Mouse (Mus musculus) myocyte (in vitro differentiated cells): ENCODE data around the gene Zfp687. TPM values are rescaled to one million over a fixed set of nuclear protein-coding genes. Genes with fewer than 3 reads are reported as not detected.
"Not testable (repeated sequence)": the region's sequence is repeated elsewhere in the genome, so short reads cannot be mapped to it uniquely, and the experiment has no call there.

Experiments used
- H3K27me3 ChIP-seq: one replicate; pipeline ENCODE4 v1.6.1; 2011; ENCODE audit not compliant: control insufficient read depth, insufficient read depth, insufficient read length
- H3K36me3 ChIP-seq: one replicate; pipeline ENCODE4 v1.6.1; 2011; ENCODE audit not compliant: control insufficient read depth, insufficient read depth
- H3K4me2 ChIP-seq: one replicate; pipeline ENCODE4 v1.6.1; 2011; ENCODE audit warnings: low read depth, control low read depth
- H3K4me3 ChIP-seq: one replicate; pipeline ENCODE4 v1.5.1; 2011; ENCODE audit warnings: mild to moderate bottlenecking, control low read depth, moderate library complexity
- H3K79me2 ChIP-seq: one replicate; pipeline ENCODE4 v1.6.1; 2011; ENCODE audit not compliant: control insufficient read depth, insufficient read depth
- H3ac ChIP-seq: one replicate; pipeline ENCODE4 v1.6.1; 2011; ENCODE audit not compliant: control insufficient read depth, insufficient read length
- CEBPB ChIP-seq: IDR thresholded peaks from 2 replicates; pipeline ENCODE4 v1.6.1; 2011; ENCODE audit warnings: mild to moderate bottlenecking, moderate library complexity; ENCODE audit not compliant: poor library complexity, insufficient read depth, severe bottlenecking
- E2F4 ChIP-seq: IDR thresholded peaks from one replicate; pipeline ENCODE4 v1.6.1; 2011; ENCODE audit warnings: mild to moderate bottlenecking, control low read depth, moderate library complexity; ENCODE audit not compliant: insufficient read depth
- MAX ChIP-seq: IDR thresholded peaks from one replicate; pipeline ENCODE4 v1.6.1; 2011; ENCODE audit warnings: low read depth, mild to moderate bottlenecking, control low read depth
- MYOD1 ChIP-seq, 3 experiments: IDR thresholded peaks; one replicate each; pipeline ENCODE4 v1.6.1; 2011; ENCODE audit warnings: control low read depth in 2 of 3, low read depth in 2 of 3, mild to moderate bottlenecking in 2 of 3, moderate library complexity in 1 of 3; ENCODE audit not compliant: insufficient read length in 2 of 3, control insufficient read depth in 1 of 3
- MYOG ChIP-seq, 3 experiments: IDR thresholded peaks; one replicate each; pipeline ENCODE4 v1.6.1; 2011; ENCODE audit warnings: control low read depth in 2 of 3, low read depth in 2 of 3, mild to moderate bottlenecking in 2 of 3; ENCODE audit not compliant: insufficient read length in 2 of 3, control insufficient read depth in 1 of 3, insufficient read depth in 1 of 3
- POLR2A ChIP-seq: IDR thresholded peaks from one replicate; pipeline ENCODE4 v1.6.1; 2011; ENCODE audit warnings: low read depth, mild to moderate bottlenecking, control low read depth, moderate library complexity; ENCODE audit not compliant: insufficient read length
- POLR2AphosphoS2 ChIP-seq: IDR thresholded peaks from one replicate; pipeline ENCODE4 v1.6.1; 2011; ENCODE audit warnings: low read depth, control low read depth; ENCODE audit not compliant: insufficient read length
- REST ChIP-seq: IDR thresholded peaks from one replicate; pipeline ENCODE4 v1.6.1; 2011; ENCODE audit warnings: mild to moderate bottlenecking, control low read depth, moderate library complexity; ENCODE audit not compliant: insufficient read depth, insufficient read length
- SRF ChIP-seq: IDR thresholded peaks from one replicate; pipeline ENCODE4 v1.6.1; 2011; ENCODE audit warnings: low read depth; ENCODE audit not compliant: control insufficient read depth, insufficient read length
- TCF12 ChIP-seq: IDR thresholded peaks from one replicate; pipeline ENCODE4 v1.6.1; 2011; ENCODE audit warnings: mild to moderate bottlenecking, control low read depth; ENCODE audit not compliant: poor library complexity, insufficient read depth, severe bottlenecking
- TCF3 ChIP-seq: IDR thresholded peaks from one replicate; pipeline ENCODE4 v1.6.1; 2011; ENCODE audit warnings: low read depth, control low read depth; ENCODE audit not compliant: insufficient read length
- USF1 ChIP-seq: IDR thresholded peaks from one replicate; pipeline ENCODE4 v1.6.1; 2011; ENCODE audit warnings: low read depth, mild to moderate bottlenecking, control low read depth, moderate library complexity
- polyA plus RNA-seq: library from polyadenylated mRNA; unstranded; fragments of >200 nt; fragmentation: generic; extraction: Trizol; gene quantifications from one replicate; pipeline ENCODE4 v1.2.1, GENCODE M21; 2012; ENCODE audit warnings: missing spikeins

Zfp687 gene
- polyA plus RNA-seq, 1 experiment: 11.5 TPM

- Histone ChIP-seq H3K4me2 (no peak overlapping the region), H3K36me3 (peaks cover 17% of the 10 kb centered on the region), H3K27me3 (no peaks in the 10 kb centered on the region), H3ac (no peak overlapping the region), H3K4me3 (no peak overlapping the region), H3K79me2 (no peaks in the 10 kb centered on the region)
- TF ChIP-seq CEBPB: no peak
- no peak for TF ChIP-seq USF1
- TF ChIP-seq TCF3: no peak
- no peak for TF ChIP-seq SRF
- TF ChIP-seq POLR2A: no peak
- TF ChIP-seq MYOD1 (IDR thresholded peaks at IDR 0.05; ENCODE audit: control insufficient read depth in 1 of 3, insufficient read length in 2 of 3, low read depth in 2 of 3): no peak
- TF ChIP-seq E2F4: no peak
- TF ChIP-seq MAX: no peak
- TF ChIP-seq MYOG (IDR thresholded peaks at IDR 0.05; ENCODE audit: control insufficient read depth in 1 of 3, insufficient read depth in 1 of 3, insufficient read length in 2 of 3, low read depth in 2 of 3): no peak
- TF ChIP-seq TCF12: no peak
- TF ChIP-seq POLR2AphosphoS2: no peak
These were observed 13.4 kb upstream of the Zfp687 start for GRCm38 (mm10) chr3:95028603-95029002.

DNA sequence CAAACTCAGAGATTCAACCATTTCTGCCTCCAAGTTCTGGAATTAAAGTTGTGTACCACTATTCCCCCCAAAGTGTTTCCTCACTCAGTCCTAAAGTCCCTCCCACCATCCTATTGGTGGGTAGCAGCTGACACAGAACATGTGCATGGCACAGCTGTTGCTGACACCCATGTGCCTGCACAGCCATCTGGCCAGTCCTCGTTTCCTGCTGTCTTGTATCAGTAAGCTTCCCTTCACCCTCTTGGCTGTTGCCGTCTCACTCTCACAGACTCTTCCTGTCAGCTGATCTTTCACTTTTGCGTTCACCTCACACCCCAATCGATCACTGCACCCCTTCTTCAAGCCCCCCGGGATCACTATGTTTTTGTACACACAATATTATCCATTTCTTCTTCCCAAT is 12.5 kb upstream of the Zfp687 start:
- Histone ChIP-seq H3K4me3 (no peak overlapping the region), H3ac (no peak overlapping the region)
- TF ChIP-seq USF1 (peak; percentile 1), POLR2A (peak; percentile 44), TCF12 (peak; percentile 91), REST (no peak), TCF3 (peak; percentile 98), E2F4 (no peak), MYOG (IDR thresholded peaks at IDR 0.05; ENCODE audit: control insufficient read depth in 1 of 3, insufficient read depth in 1 of 3, insufficient read length in 2 of 3, low read depth in 2 of 3) (peak; percentile 97 to 100 (median 99)), POLR2AphosphoS2 (peak; percentile 93), MYOD1 (IDR thresholded peaks at IDR 0.05; ENCODE audit: control insufficient read depth in 1 of 3, insufficient read length in 2 of 3, low read depth in 2 of 3) (peak; percentile 40 to 99 (median 99))

GRCm38 (mm10) chr3:95027057-95027645 is 11.9 kb upstream of the Zfp687 start:
- Histone ChIP-seq H3K79me2 (no peaks in the 10 kb centered on the region), H3K4me3 (no peak overlapping the region), H3K36me3 (peaks cover 12% of the 10 kb centered on the region), H3K27me3 (no peaks in the 10 kb centered on the region), H3ac (no peak overlapping the region), H3K4me2 (no peak overlapping the region)
- TF ChIP-seq POLR2A: no peak
- TF ChIP-seq MYOG (IDR thresholded peaks at IDR 0.05; ENCODE audit: control insufficient read depth in 1 of 3, insufficient read depth in 1 of 3, insufficient read length in 2 of 3, low read depth in 2 of 3): no peak
- no peak for TF ChIP-seq E2F4
- no peak for TF ChIP-seq TCF3

More for the DNA sequence above, 12.5 kb upstream of the Zfp687 start:
- Histone ChIP-seq H3K36me3 (peaks cover 16% of the 10 kb centered on the region), H3K4me2 (no peak overlapping the region), H3K79me2 (no peaks in the 10 kb centered on the region), H3K27me3 (no peaks in the 10 kb centered on the region)

DNA sequence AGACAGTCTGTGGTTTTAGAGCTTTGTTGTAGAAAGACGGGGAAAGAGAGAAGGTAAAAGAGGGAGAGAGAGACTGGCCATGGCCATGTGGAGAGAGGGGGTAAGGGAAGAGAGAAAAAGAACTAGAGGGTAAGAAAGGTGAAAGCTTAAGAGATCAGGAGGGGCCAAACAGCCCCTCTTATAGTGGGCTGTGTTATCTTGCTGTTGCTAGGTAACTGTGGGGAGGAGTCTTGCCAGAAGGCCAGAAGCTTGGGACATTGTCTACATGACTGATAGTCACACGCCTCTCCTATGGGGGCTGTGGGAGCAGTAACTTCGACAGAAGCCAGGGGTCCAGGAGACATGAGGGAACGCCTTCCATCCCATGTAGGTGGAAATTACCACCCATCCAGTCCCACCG is 10.0 kb upstream of the Zfp687 start:
- TF ChIP-seq USF1: no peak
- no peak for TF ChIP-seq CEBPB
- TF ChIP-seq TCF3: no peak
- TF ChIP-seq POLR2A: no peak
- TF ChIP-seq E2F4: no peak
- no peak overlapping the region for H3K4me3 ChIP-seq
- no peak overlapping the region for H3ac ChIP-seq
- no peaks in the 10 kb centered on the region for H3K79me2 ChIP-seq
- no peaks in the 10 kb centered on the region for H3K27me3 ChIP-seq
- no peak overlapping the region for H3K4me2 ChIP-seq
- no peaks in the 10 kb centered on the region for H3K36me3 ChIP-seq

GRCm38 (mm10) chr3:95024551-95024950 is 9.3 kb upstream of the Zfp687 start:
- H3ac ChIP-seq: no peak overlapping the region
- H3K27me3 ChIP-seq: no peaks in the 10 kb centered on the region
- H3K36me3 ChIP-seq: no peaks in the 10 kb centered on the region
- no peak overlapping the region for H3K4me3 ChIP-seq
- H3K4me2 ChIP-seq: no peak overlapping the region
- TF ChIP-seq MYOD1 (IDR thresholded peaks at IDR 0.05; ENCODE audit: control insufficient read depth in 1 of 3, insufficient read length in 2 of 3, low read depth in 2 of 3): no peak
- TF ChIP-seq CEBPB: no peak
- no peak for TF ChIP-seq TCF12
- no peak for TF ChIP-seq POLR2A
- no peak for TF ChIP-seq REST
- TF ChIP-seq E2F4: no peak
- no peaks in the 10 kb centered on the region for H3K79me2 ChIP-seq

GRCm38 (mm10) chr3:95020956-95021355 is 5.7 kb upstream of the Zfp687 start:
- H3K4me2 ChIP-seq, H3K36me3 ChIP-seq, H3K79me2 ChIP-seq, H3K27me3 ChIP-seq, H3ac ChIP-seq, H3K4me3 ChIP-seq: not testable (repeated sequence)
